Mouse (Mus musculus) kidney, adult 11 months (tissue): ENCODE results near the gene Evx2.

Experiments
- DNase-seq: peaks from one replicate; pipeline ENCODE4 v3.0.0; 2022

The Evx2 gene

GRCm38 (mm10) chr2:74659507-74660005 is at the start of gene Evx2:
Gene Evx2, minus strand, starts transcription at chr2:74659557.
- DNase-seq = no peak

GRCm38 (mm10) chr2:74708676-74709075 is 49.3 kb upstream of the Evx2 start:
- peak; percentile 68 for DNase-seq

- DNase-seq = no peak
These were observed 48.2 kb upstream of the Evx2 start for GRCm38 (mm10) chr2:74707599-74707998.

GRCm38 (mm10) chr2:74706393-74706960 is 47.1 kb upstream of the Evx2 start:
- no peak for DNase-seq

- peak; percentile 62 for DNase-seq
These were observed 46.2 kb upstream of the Evx2 start for GRCm38 (mm10) chr2:74705467-74706089.

GRCm38 (mm10) chr2:74704999-74705466 is 45.7 kb upstream of the Evx2 start:
- no peak for DNase-seq

GRCm38 (mm10) chr2:74704393-74704998 is 45.1 kb upstream of the Evx2 start, which contains the start of gene Hoxd8:
Gene Hoxd8, plus strand, starts transcription at chr2:74704615.
- peak; percentile 84 for DNase-seq

GRCm38 (mm10) chr2:74703720-74704392 is 44.5 kb upstream of the Evx2 start:
- DNase-seq = peak; percentile 88

GRCm38 (mm10) chr2:74703317-74703716 is 44.0 kb upstream of the Evx2 start:
- DNase-seq = peak; percentile 12

GRCm38 (mm10) chr2:74702820-74703219 is 43.5 kb upstream of the Evx2 start:
- DNase-seq = no peak

GRCm38 (mm10) chr2:74701949-74702819 is 42.8 kb upstream of the Evx2 start:
- peak; percentile 73 for DNase-seq

- peak; percentile 79 for DNase-seq
These were observed 41.3 kb upstream of the Evx2 start for GRCm38 (mm10) chr2:74700546-74701112.

GRCm38 (mm10) chr2:74699664-74700545 is 40.5 kb upstream of the Evx2 start:
- no peak for DNase-seq

GRCm38 (mm10) chr2:74699053-74699430 is 39.7 kb upstream of the Evx2 start:
- no peak for DNase-seq

GRCm38 (mm10) chr2:74698201-74699052 is 39.1 kb upstream of the Evx2 start:
- DNase-seq = no peak

- peak; percentile 87 for DNase-seq
These were observed 38.3 kb upstream of the Evx2 start, which contains the start of gene Hoxd9 for GRCm38 (mm10) chr2:74697567-74698121. Gene Hoxd9, plus strand, starts transcription at chr2:74697727.

GRCm38 (mm10) chr2:74696442-74697335 is 37.3 kb upstream of the Evx2 start:
- peak; percentile 53 for DNase-seq

- no peak for DNase-seq
These were observed 36.6 kb upstream of the Evx2 start for GRCm38 (mm10) chr2:74695813-74696430.
